In the genomic region with DNA sequence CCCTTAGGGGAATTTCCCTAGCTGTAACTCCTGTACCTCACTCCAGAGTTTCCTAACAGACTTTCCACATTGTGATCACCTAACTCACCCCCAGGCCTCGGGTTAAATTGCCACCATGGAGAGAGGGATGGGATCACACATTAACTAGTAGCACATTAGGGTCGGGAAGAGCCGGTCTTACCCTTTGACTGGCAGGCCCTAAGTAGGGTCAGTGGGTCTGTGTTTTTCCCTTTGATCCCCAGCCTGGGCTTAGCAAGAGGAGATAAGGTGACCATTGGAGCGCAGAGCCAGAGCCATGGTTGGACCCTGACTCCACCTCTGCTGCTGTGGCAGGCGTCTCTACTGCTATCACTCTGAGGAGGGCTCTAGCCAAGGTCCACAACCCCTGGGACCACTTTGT, we compare ENCODE assay signal across 24 mouse cellular contexts. TPM values are rescaled to one million over a fixed set of nuclear protein-coding genes. Genes with fewer than 3 reads are reported as not detected.
DNase-seq lines count a peak whose midpoint lies in the region; ATAC-seq and TF ChIP-seq lines count a peak whose summit lies in the region.
"Had no signal": no experiment of that assay in that cellular context is flagged by ENCODE, and none has a peak within 500 bp of the region (broad histone marks: within the 10 kb centered on the region; RNA-seq: fewer than 3 reads in every experiment).

No protein-coding gene starts in this region.

- WGBS in midbrain, embryonic 10.5 days = 6% methylated on average over 5 of the region's 5 CpGs
- WGBS in midbrain, postnatal 0 days = 23% methylated on average over 5 of the region's 5 CpGs
- WGBS in liver, adult 2 months = 59% methylated on average over 5 of the region's 5 CpGs
- 34% methylated on average over 5 of the region's 5 CpGs for WGBS in intestine, embryonic 16.5 days

- no peaks in the 10 kb centered on the region for H3K79me2 ChIP-seq in liver, adult 2 months (ENCODE audit: control insufficient read depth, insufficient read depth, low read length)

- H3K4me3 ChIP-seq in midbrain, embryonic 10.5 days = no peak overlapping the region
- no peak overlapping the region for H3K4me3 ChIP-seq in midbrain, postnatal 0 days (ENCODE audit: low read depth, low read length)
- peak overlapping the region; percentile 24; the same call in 1 of the 2 replicates for H3K4me3 ChIP-seq in liver, adult 2 months (ENCODE audit: insufficient read depth, low read depth, low read length)
- H3K4me3 ChIP-seq in intestine, embryonic 16.5 days (ENCODE audit: low read length) = no peak overlapping the region
- H3K4me3 ChIP-seq: heart, embryonic 15.5 days; layer of hippocampus, adult 2 months had no signal

- peaks cover 70% of the 10 kb centered on the region for H3K4me1 ChIP-seq in midbrain, embryonic 10.5 days
- H3K4me1 ChIP-seq in midbrain, postnatal 0 days (ENCODE audit: insufficient read depth, low read length) = no peaks in the 10 kb centered on the region
- H3K4me1 ChIP-seq in liver, adult 2 months (ENCODE audit: control insufficient read depth, insufficient read depth, low read length) = no peaks in the 10 kb centered on the region
- H3K4me1 ChIP-seq in intestine, embryonic 16.5 days (ENCODE audit: control insufficient read depth, insufficient read depth, low read length) = peaks cover 12% of the 10 kb centered on the region; the same call in 1 of the 2 replicates

- no peaks in the 10 kb centered on the region for H3K9me3 ChIP-seq in midbrain, embryonic 10.5 days (replicated peaks)
- H3K9me3 ChIP-seq in midbrain, postnatal 0 days (ENCODE audit: low read length) = no peaks in the 10 kb centered on the region
- no peaks in the 10 kb centered on the region for H3K9me3 ChIP-seq in intestine, embryonic 16.5 days (ENCODE audit: control insufficient read depth, low read length)
- H3K9me3 ChIP-seq: heart, embryonic 15.5 days had no signal

- H3K27ac ChIP-seq in midbrain, embryonic 10.5 days (replicated peaks) = 0 out of 2 replicates have a peak overlapping the region, but pooled peaks have one; percentile 6
- H3K27ac ChIP-seq in midbrain, postnatal 0 days (ENCODE audit: low read depth, low read length) = no peak overlapping the region
- peak overlapping the region; percentile 47; the same call in 1 of the 2 replicates for H3K27ac ChIP-seq in liver, adult 2 months (replicated peaks; ENCODE audit: insufficient read depth, low read depth, low read length)
- H3K27ac ChIP-seq in intestine, embryonic 16.5 days (ENCODE audit: low read length) = no peak overlapping the region
- H3K27ac ChIP-seq: heart, embryonic 15.5 days; layer of hippocampus, adult 2 months had no signal

- H3K4me2 ChIP-seq in midbrain, postnatal 0 days (ENCODE audit: low read depth, low read length, poor library complexity, severe bottlenecking) = no peak overlapping the region
- H3K4me2 ChIP-seq in intestine, embryonic 16.5 days (ENCODE audit: low read depth, low read length) = no peak overlapping the region
- H3K4me2 ChIP-seq: heart, embryonic 15.5 days; midbrain, embryonic 11.5 days had no signal

- no peak for TF ChIP-seq POLR2A in liver, adult 2 months (IDR thresholded peaks at IDR 0.05; ENCODE audit: extremely low read depth, insufficient read depth, low read length)

- ATAC-seq in midbrain, postnatal 0 days (ENCODE audit: low FRiP score) = no peak
- no peak for ATAC-seq in megakaryocyte, adult 5-6 weeks (ENCODE audit: poor library complexity, severe bottlenecking)
- ATAC-seq in intestine, embryonic 16.5 days = no peak
- ATAC-seq: activated CD4-positive, CD25-positive, alpha-beta regulatory T cell, adult 4 months; Patski had no signal

- peaks cover 70% of the 10 kb centered on the region for H3K27me3 ChIP-seq in midbrain, embryonic 10.5 days (ENCODE audit: low read depth, poor library complexity, severe bottlenecking)
- H3K27me3 ChIP-seq in midbrain, postnatal 0 days (ENCODE audit: insufficient read depth, low read length) = peaks cover 26% of the 10 kb centered on the region
- peaks cover 14% of the 10 kb centered on the region for H3K27me3 ChIP-seq in liver, adult 2 months (ENCODE audit: control insufficient read depth, insufficient read depth, low read length)
- H3K27me3 ChIP-seq in intestine, embryonic 16.5 days (replicated peaks; ENCODE audit: control insufficient read depth, insufficient read depth, low read length) = peaks cover 11% of the 10 kb centered on the region; the same call in 1 of the 2 replicates

- H3K9ac ChIP-seq in midbrain, postnatal 0 days (replicated peaks; ENCODE audit: low read length, poor library complexity, severe bottlenecking) = no peak overlapping the region
- H3K9ac ChIP-seq in liver, adult 2 months (ENCODE audit: low read depth, low read length) = peak overlapping the region; percentile 30; the same call in 1 of the 2 replicates
- H3K9ac ChIP-seq in intestine, embryonic 16.5 days (ENCODE audit: low read depth, low read length) = no peak overlapping the region
- H3K9ac ChIP-seq: heart, embryonic 15.5 days had no signal

- no peak for TF ChIP-seq CTCF in midbrain, postnatal 0 days (IDR thresholded peaks at IDR 0.05)
- no peak for TF ChIP-seq CTCF in liver, adult 2 months (IDR thresholded peaks at IDR 0.05; ENCODE audit: low read depth, low read length)

- H3K36me3 ChIP-seq in midbrain, embryonic 10.5 days = no peaks in the 10 kb centered on the region
- no peaks in the 10 kb centered on the region for H3K36me3 ChIP-seq in midbrain, postnatal 0 days (ENCODE audit: insufficient read depth, low read length)
- no peaks in the 10 kb centered on the region for H3K36me3 ChIP-seq in liver, adult 2 months (ENCODE audit: control insufficient read depth, insufficient read depth, low read length)
- H3K36me3 ChIP-seq in intestine, embryonic 16.5 days (ENCODE audit: control insufficient read depth, insufficient read depth, low read length) = no peaks in the 10 kb centered on the region
- H3K36me3 ChIP-seq: heart, embryonic 15.5 days had no signal

- no peak for DNase-seq in midbrain, embryonic 10.5 days (ENCODE audit: low spot score)
- no peak for DNase-seq in midbrain, postnatal 0 days (ENCODE audit: low spot score)
- peak; percentile 79 for DNase-seq in kidney, postnatal 14 days
- DNase-seq in liver, adult 2 months (ENCODE audit: extremely low read depth, low read depth, low spot score) = no peak
- DNase-seq in lung, postnatal 14 days = no peak
- no peak for DNase-seq in Muller cell, postnatal 12 days (ENCODE audit: inconsistent ontology term)
- DNase-seq: adrenal gland, postnatal 25 days; cerebellum, adult 2 months; heart, adult 18-20 months; right cerebral cortex, postnatal 4 days had no signal

RNA-seq across cellular contexts. Expression of a gene that starts 1.2 kb away (rescaled TPM):
- 30.9 and 33.9 TPM in 2 replicates for polyA plus RNA-seq in midbrain, embryonic 10.5 days (2016; fragmentation: Nextera tagmentation; extraction: Ambion mirVana)
- total RNA-seq in midbrain, postnatal 0 days (2014; rRNA removed) = 14.6 and 20.8 TPM in 2 replicates
- 7.9 and 8.3 TPM in 2 replicates for polyA plus RNA-seq in midbrain, postnatal 0 days (2015; fragmentation: Nextera tagmentation; extraction: Ambion mirVana)
- 7.4 and 11.0 TPM in 2 replicates for total RNA-seq in liver, adult 2 months (2014; rRNA removed)
- polyA plus RNA-seq in liver, adult 2 months (2012; rRNA removed) = 24.4 and 28.1 TPM in 2 replicates
- not detected in 2 replicates for total RNA-seq in megakaryocyte, adult 5-6 weeks (2015)
- 0.77 TPM in 1 of 2 replicates, not detected in the other for total RNA-seq in megakaryocyte, adult 5-6 weeks (2017)
- polyA plus RNA-seq in intestine, embryonic 16.5 days (2015; fragmentation: Nextera tagmentation; extraction: Ambion mirVana) = 15.4 and 16.4 TPM in 2 replicates
- polyA plus RNA-seq: activated CD4-positive, CD25-positive, alpha-beta regulatory T cell, adult 4 months had no signal

RNA-seq across cellular contexts. Expression of a gene that starts 4.1 kb away (rescaled TPM):
- polyA plus RNA-seq in midbrain, embryonic 10.5 days (2016; fragmentation: Nextera tagmentation; extraction: Ambion mirVana) = 0.36 and 0.51 TPM in 2 replicates
- total RNA-seq in midbrain, postnatal 0 days (2014; rRNA removed) = 0.66 TPM in 1 of 2 replicates, not detected in the other
- 0.29 TPM in 1 of 2 replicates, not detected in the other for polyA plus RNA-seq in midbrain, postnatal 0 days (2015; fragmentation: Nextera tagmentation; extraction: Ambion mirVana)
- total RNA-seq in liver, adult 2 months (2014; rRNA removed) = 0.55 and 0.94 TPM in 2 replicates
- polyA plus RNA-seq in liver, adult 2 months (2012; rRNA removed) = 0.25 TPM in 1 of 2 replicates, not detected in the other
- total RNA-seq in megakaryocyte, adult 5-6 weeks (2015) = not detected in 2 replicates
- total RNA-seq in megakaryocyte, adult 5-6 weeks (2017) = not detected in 2 replicates
- polyA plus RNA-seq in intestine, embryonic 16.5 days (2015; fragmentation: Nextera tagmentation; extraction: Ambion mirVana) = 0.67 and 0.71 TPM in 2 replicates
- total RNA-seq: adrenal gland, postnatal 25 days; common myeloid progenitor, adult 5-6 weeks; layer of hippocampus, adult 2 months had no signal
- polyA plus RNA-seq: activated CD4-positive, CD25-positive, alpha-beta regulatory T cell, adult 4 months; urinary bladder, adult 2 months had no signal

RNA-seq across cellular contexts. Expression of a gene that starts 52.2 kb away (rescaled TPM):
- polyA plus RNA-seq in midbrain, embryonic 10.5 days (2016; fragmentation: Nextera tagmentation; extraction: Ambion mirVana) = not detected in 2 replicates
- total RNA-seq in midbrain, postnatal 0 days (2014; rRNA removed) = not detected in 2 replicates
- polyA plus RNA-seq in midbrain, postnatal 0 days (2015; fragmentation: Nextera tagmentation; extraction: Ambion mirVana) = not detected in 2 replicates
- not detected in 2 replicates for total RNA-seq in liver, adult 2 months (2014; rRNA removed)
- not detected in 2 replicates for polyA plus RNA-seq in liver, adult 2 months (2012; rRNA removed)
- total RNA-seq in megakaryocyte, adult 5-6 weeks (2015) = not detected in 2 replicates
- total RNA-seq in megakaryocyte, adult 5-6 weeks (2017) = not detected in 2 replicates
- not detected in 2 replicates for polyA plus RNA-seq in intestine, embryonic 16.5 days (2015; fragmentation: Nextera tagmentation; extraction: Ambion mirVana)
- total RNA-seq: adrenal gland, postnatal 25 days; common myeloid progenitor, adult 5-6 weeks; gastrocnemius, adult 8-10 months; heart, adult 18-20 months; layer of hippocampus, adult 2 months had no signal
- polyA plus RNA-seq: activated CD4-positive, CD25-positive, alpha-beta regulatory T cell, adult 4 months; cerebellum, adult 2 months; embryonic facial prominence, embryonic 14.5 days; hindbrain, embryonic 11.5 days; limb, embryonic 14.5 days; midbrain, embryonic 11.5 days; neural tube, embryonic 14.5 days; Patski; urinary bladder, adult 2 months had no signal

Comparison
In these comparisons a context has a peak if more than half of its experiments do, and no peak if none do; other contexts are left out.
1. H3K27ac ChIP-seq: peak in midbrain, embryonic 10.5 days (single experiment) and liver, adult 2 months (single experiment); none in midbrain, postnatal 0 days (single experiment) and intestine, embryonic 16.5 days (single experiment).